Mouse (Mus musculus): ENCODE data around the gene Actn4.
A peak's percentile ranks its signal among the peaks of the same experiment; 100 is the strongest.

- no peak for TF ChIP-seq CTCF (IDR thresholded peaks at IDR 0.05; ENCODE audit: low read depth, low read length)
- TF ChIP-seq POLR2A (IDR thresholded peaks at IDR 0.05; ENCODE audit: extremely low read depth, insufficient read depth, low read length), result 0 out of 2 replicates have a peak, but pooled peaks have one; percentile 15
These were observed 2.6 kb downstream of the Actn4 start for GRCm38 (mm10) chr7:28959505-28960045.

Measured in liver, adult 2 months (tissue).